Mouse (Mus musculus) gastrocnemius, adult 8-10 months (tissue): ENCODE data around the gene U2af1. TPM values are rescaled to one million over a fixed set of nuclear protein-coding genes. Genes with fewer than 3 reads are reported as not detected.
"Not testable (repeated sequence)": the region's sequence is repeated elsewhere in the genome, so short reads cannot be mapped to it uniquely, and the experiment has no call there.

ENCODE experiments used
- DNase-seq, 2 experiments: peaks; one replicate each; pipeline ENCODE4 v3.0.0; 2022; ENCODE audit warnings: low spot score in 2 of 2
- total RNA-seq, 4 experiments: library from RNA; stranded (reverse); gene quantifications; 2 replicates each; pipeline ENCODE4 v1.2.4; 2022

U2af1 gene
- total RNA-seq, 4 experiments from 2014 or later, result 52.9 to 72.0 (median 65.9) TPM

GRCm38 (mm10) chr17:31627961-31628360, 30.7 kb downstream of the U2af1 start:
- no peak for DNase-seq

- DNase-seq, result no peak
These were observed 35.6 kb downstream of the U2af1 start for GRCm38 (mm10) chr17:31623101-31623500.

- DNase-seq, result peak in 1 of 2 experiments; percentile 13
These were observed 45.5 kb downstream of the U2af1 start for GRCm38 (mm10) chr17:31613086-31613755.

GRCm38 (mm10) chr17:31609895-31610294, 48.8 kb downstream of the U2af1 start:
- no peak for DNase-seq

- not testable (repeated sequence) for DNase-seq
These were observed 49.5 kb downstream of the U2af1 start for GRCm38 (mm10) chr17:31609173-31609572.

- DNase-seq, result no peak
These were observed 51.3 kb downstream of the U2af1 start for GRCm38 (mm10) chr17:31607256-31607951.

- DNase-seq, result no peak
These were observed 52.3 kb downstream of the U2af1 start for GRCm38 (mm10) chr17:31606424-31606823.

GRCm38 (mm10) chr17:31598593-31598992, 60.1 kb downstream of the U2af1 start:
- no peak for DNase-seq

GRCm38 (mm10) chr17:31597957-31598356, 60.7 kb downstream of the U2af1 start:
- no peak for DNase-seq

Other genes with a start within 250 kb of the U2af1 start
- gene Wdr4, start 138.9 kb downstream of the U2af1 start, total RNA-seq, result 1 to 10 TPM; 5.4 to 6.6 (median 5.7) TPM
- 100 to 1,000 TPM; 461 to 515 (median 488) TPM for gene Ndufv3, start 138.8 kb downstream of the U2af1 start, total RNA-seq
- 10 to 100 TPM in 1 of 4 experiments, 1 to 10 TPM in 3; 5.6 to 10.3 (median 7.2) TPM for gene Pknox1, start 94.2 kb downstream of the U2af1 start, total RNA-seq
- 1 to 10 TPM in 1 of 4 experiments, under 1 TPM in 3; 0.31 to 1.4 (median 0.76) TPM for gene Cbs, start 21.7 kb downstream of the U2af1 start, total RNA-seq
- gene Cryaa, start 18.9 kb upstream of the U2af1 start, total RNA-seq, result not detected
- 10 to 100 TPM in 2 of 4 experiments, 1 to 10 TPM in 2; 7.8 to 22.8 (median 13.9) TPM for gene Sik1, start 196.9 kb upstream of the U2af1 start, total RNA-seq